Mouse (Mus musculus) gastrocnemius, postnatal 4 days (tissue): ENCODE measurements around the gene Borcs7. TPM values are rescaled to one million over a fixed set of nuclear protein-coding genes. Genes with fewer than 3 reads are reported as not detected.

Experiments used
- total RNA-seq, 2 experiments: library from RNA; stranded (reverse); gene quantifications; 2 replicates each; pipeline ENCODE4 v1.2.3; 2021

Borcs7 gene
- total RNA-seq, 2 experiments from 2014 or later: 12.5 to 12.6 TPM

Other genes starting within 250 kb of the Borcs7 start
- 10 to 100 TPM; 40.4 to 41.4 TPM for gene Trim8, start 188.2 kb upstream of the Borcs7 start, total RNA-seq
- 10 to 100 TPM; 34.8 to 37.9 TPM for gene Arl3, start 116.7 kb upstream of the Borcs7 start, total RNA-seq
- 10 to 100 TPM in 1 of 2 experiments, 1 to 10 TPM in 1; 7.8 to 11.2 TPM for gene Sfxn2, start 116.5 kb upstream of the Borcs7 start, total RNA-seq
- gene Wbp1l, start 90.8 kb upstream of the Borcs7 start, total RNA-seq: 10 to 100 TPM; 52.4 to 57.2 TPM
- not detected for gene Cyp17a1, start 16.7 kb upstream of the Borcs7 start, total RNA-seq
- gene As3mt, start 17.6 kb downstream of the Borcs7 start, total RNA-seq: 10 to 100 TPM; 51.0 to 56.2 TPM
- gene Cnnm2, start 71.7 kb downstream of the Borcs7 start, total RNA-seq: 1 to 10 TPM; 5.9 to 6.5 TPM